Mouse (Mus musculus): Measurements from ENCODE around the gene Phactr4.
A peak's percentile ranks its signal among the peaks of the same experiment; 100 is the strongest.
"Not testable (repeated sequence)": the region's sequence is repeated elsewhere in the genome, so short reads cannot be mapped to it uniquely, and the experiment has no call there.

Gene Phactr4

DNA sequence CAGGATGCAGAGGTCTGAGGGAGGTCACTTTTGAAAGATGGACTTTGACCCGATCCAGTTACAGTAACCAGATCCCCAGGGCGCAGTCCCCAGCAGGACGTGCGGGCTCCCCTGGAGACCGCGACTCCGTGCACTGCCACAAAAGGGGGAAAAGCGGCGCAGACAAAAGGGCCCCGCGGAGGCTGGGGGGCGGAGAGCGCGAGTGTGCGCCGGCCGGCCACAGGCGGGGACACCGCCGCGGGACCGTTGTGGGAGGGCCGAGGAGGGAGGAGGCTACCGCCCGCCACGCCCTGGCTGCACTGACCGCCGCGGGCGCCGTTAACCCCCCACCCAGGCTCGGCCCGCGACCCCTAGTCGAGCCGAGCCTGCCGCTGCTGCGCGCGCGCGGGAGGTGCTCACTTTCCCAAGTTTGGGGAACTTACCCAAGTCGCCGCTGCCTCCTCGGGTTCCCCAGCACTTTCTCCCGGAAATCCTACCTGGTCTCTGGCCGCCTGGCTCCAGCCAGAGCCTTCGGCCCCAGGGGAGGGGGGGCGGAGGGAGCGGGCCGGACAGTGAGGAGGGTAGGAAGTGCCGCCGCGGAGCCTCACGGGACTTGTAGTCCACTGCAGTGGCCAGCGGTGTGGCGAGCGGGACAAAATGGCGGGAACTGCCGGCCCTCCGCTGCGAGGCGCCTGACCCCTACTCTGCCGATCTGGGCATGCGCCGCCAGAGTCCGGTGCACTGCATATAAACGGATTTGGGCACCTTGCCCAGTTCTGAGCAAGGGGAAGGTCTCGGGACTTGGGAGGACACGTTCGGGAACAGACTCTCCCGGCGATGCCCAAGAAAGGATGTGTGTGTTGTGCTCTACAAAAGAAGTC lies at the start of gene Phactr4:
TSS of gene Phactr4 (minus strand) at position 567 of the 860 bp plus-strand sequence.
- DNase-seq (ENCODE audit: low spot score): peak; percentile 96

DNA sequence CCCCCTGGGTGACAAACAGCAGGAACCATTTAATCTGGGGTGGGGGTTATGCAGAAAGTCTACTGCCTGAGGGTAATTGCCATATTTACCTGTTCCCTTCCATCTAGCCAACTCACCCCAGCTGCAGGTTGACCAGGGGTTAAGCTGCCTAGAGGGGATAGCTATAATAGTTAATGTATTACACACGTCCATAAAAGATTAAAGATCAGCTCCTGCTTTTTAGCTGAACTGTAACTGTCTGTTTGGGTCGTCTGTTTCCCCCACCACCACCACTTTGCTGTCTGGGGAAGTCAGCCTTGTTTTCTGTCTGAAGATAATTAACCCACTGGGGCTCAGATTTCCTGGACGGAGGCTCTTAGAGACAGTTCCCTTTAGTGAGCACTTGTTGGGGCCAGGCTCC lies 47.6 kb upstream of the Phactr4 start:
- no peak for DNase-seq (ENCODE audit: low spot score)

DNA sequence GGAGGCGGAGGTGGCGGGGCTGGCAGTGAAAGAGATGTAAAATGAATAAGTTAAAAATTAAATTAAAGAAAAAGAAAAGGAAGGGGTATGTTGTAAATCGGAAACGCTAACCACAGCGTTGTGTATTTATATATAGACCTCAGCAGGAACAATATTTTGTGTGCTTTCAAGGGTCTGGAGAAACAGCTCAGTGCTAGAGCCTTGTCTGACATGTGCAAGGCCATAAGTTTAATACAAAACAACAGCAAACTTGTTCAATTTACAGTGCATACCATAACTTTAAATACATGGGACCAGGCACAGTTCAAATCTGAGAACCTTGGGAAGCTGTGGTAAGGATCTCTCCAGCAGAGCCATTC lies 41.9 kb upstream of the Phactr4 start:
- DNase-seq (ENCODE audit: low spot score): no peak

DNA sequence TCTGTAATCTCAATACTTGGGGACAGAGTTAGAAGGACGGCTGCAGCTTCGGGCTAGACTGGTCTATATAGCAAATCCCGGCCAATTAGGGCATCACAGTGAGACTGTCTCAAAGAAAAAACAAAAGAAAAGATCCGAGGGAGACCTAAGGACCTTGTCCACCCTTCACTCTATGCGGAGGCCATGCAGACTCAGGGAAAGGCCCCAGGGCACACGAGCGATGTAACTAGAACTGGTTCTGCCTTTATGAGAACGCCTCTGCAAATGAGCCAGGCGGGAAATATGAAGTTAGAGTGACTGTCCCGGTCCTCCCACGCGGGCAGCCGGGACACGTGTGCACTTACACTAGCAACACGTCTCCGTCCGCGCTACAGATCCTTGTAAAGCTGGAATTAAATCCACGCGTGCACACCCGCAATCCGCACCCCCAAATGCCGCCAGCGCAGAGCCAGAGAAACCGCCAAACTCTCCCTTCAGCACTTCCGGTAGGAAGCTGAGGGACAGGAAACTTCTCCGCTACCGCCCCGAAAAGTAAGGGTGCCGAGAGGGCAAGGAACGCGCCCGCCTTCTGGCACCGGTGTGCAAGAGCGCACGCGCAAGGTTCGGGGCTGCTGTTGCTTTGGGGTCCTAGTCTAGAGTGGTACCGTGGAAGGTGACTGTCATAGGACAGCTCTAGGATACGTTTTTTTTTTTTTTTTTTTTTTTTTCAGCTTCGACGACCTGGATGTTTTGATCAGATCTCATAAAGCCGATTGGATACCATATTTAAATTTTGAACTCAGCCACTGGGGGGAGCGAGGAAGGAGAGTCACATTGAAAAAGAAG lies 41.4 kb upstream of the Phactr4 start, which contains the start of gene Med18:
TSS of gene Med18 (minus strand) at position 492 of the 825 bp plus-strand sequence.
- DNase-seq (ENCODE audit: low spot score): peak; percentile 79

GRCm38 (mm10) chr4:132462836-132463235 lies 40.5 kb upstream of the Phactr4 start:
- DNase-seq (ENCODE audit: low spot score): no peak

DNA sequence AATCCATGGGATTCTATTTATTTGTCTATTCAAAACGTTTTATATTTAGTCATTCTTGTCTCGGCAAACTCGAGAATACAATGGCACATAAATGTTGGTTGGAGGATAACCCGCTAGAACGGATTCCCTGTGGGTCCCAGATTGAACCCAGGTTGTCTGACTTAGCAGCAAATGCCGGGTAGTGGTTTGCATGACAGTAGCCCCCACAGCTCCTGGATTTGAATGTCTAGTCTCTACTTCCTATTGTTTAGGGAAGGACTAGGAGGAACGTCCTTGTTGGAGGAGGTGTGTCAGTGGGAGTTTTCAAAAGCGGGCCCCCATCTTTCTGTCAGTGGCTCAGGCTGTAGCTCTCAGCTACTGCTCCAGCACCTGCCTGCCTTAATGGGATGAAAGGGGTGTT lies 37.9 kb upstream of the Phactr4 start:
- DNase-seq (ENCODE audit: low spot score): no peak

DNA sequence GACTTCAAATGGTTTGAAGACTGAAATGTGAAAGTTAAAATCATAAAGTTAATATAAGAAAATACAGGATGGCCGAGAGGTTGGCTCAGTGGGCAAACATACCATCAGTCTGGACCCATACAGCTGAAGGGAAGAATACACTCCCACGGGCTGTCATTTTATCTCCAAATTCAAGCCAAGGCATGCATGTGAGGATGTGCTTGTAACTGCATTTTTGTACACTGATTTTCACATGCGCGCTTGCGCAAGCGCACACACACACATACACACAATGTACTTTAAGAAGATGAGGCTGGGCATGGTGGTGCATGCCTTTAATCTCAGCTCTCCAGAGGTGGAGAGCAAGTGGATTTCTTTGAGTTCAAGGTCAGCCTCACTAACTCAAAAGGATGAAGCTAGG lies 33.3 kb upstream of the Phactr4 start:
- no peak for DNase-seq (ENCODE audit: low spot score)

DNA sequence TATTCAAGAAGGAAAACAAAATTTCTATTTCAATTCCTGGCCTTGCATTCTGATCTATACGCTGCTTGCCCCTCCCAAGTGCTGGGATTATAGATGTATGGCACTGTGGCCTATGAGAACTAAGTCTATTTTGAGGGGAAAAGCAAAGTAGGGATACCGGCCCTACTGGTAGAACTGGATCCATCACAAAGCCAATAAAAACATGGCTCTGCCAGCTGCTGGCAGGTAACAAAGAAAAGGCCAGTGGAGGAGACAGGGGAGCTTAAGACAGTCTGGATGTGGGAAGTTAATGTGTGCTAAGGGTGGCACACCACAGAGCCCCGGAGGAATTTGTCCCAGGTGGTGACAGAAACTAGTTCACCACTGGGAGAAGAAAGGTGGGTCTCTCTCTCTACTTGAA lies 32.9 kb upstream of the Phactr4 start:
- no peak for DNase-seq (ENCODE audit: low spot score)

DNA sequence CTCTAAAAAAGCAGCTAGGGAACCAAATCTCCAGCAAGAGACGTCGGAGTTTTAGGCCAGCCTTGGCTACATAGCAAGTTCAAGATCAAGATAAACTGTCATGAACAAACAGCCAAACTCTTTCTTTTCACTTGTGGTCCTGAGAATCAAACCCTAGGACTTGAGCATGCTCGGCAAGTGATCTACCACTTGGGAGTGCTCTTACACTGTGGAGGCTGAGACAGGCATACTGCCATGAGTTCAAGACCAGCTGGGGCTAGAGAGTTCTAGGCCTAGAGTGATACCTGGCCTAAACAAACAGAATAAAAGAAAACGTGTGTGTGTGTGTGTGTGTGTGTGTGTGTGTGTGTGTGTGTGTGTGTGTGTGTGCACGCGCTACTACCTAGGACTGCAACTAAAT lies 31.9 kb upstream of the Phactr4 start:
- DNase-seq (ENCODE audit: low spot score): no peak

- no peak for DNase-seq (ENCODE audit: low spot score)
Observed at GRCm38 (mm10) chr4:132449778-132450177, 27.5 kb upstream of the Phactr4 start.

DNA sequence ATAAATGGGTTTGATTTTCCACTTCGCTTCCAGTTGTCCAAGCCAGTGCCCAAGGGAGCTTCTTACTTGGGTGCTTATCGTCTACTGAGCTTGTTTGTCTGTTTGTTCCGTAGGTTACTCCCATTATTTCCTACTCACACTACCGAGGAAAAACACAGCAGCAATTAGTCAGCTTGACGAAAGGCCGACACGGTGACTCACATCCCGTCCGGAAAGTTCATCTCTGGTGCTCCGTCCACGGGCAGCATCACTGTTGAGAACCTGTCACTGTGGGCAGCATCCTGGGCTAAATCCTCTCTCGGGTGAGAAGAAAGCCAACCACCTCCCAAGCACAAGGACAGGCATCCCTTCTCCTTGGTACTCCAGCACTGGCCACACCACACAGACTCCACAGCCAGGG lies 23.8 kb upstream of the Phactr4 start:
- no peak for DNase-seq (ENCODE audit: low spot score)

GRCm38 (mm10) chr4:132444516-132444915 lies 22.2 kb upstream of the Phactr4 start:
- no peak for DNase-seq (ENCODE audit: low spot score)

GRCm38 (mm10) chr4:132437857-132438256 lies 15.6 kb upstream of the Phactr4 start:
- DNase-seq (ENCODE audit: low spot score): no peak

GRCm38 (mm10) chr4:132432717-132433372 lies 10.6 kb upstream of the Phactr4 start:
- DNase-seq (ENCODE audit: low spot score): no peak

GRCm38 (mm10) chr4:132428022-132428542 lies 5.8 kb upstream of the Phactr4 start:
- DNase-seq (ENCODE audit: low spot score): no peak

- DNase-seq (ENCODE audit: low spot score): no peak
Observed at GRCm38 (mm10) chr4:132427493-132427892, 5.2 kb upstream of the Phactr4 start.

DNA sequence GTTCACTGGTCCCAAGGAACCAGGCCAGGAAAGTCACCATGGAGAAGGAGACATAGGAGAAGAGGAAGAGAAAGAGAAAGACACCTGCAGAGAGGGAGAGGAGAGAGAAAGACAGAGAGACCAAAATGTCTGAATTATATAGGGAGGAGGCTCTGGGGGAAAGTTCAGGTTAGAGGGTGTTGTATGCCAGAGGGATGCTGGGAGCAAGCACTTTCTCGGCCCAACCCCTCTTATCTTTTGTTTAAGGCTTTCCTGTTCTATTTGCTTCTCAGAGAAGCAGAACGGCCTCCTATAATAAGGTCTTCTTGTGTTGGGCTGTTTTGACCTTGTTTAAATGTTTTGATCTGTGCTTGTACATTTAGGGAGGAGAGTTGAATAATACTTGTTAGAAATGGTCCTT lies 3.7 kb upstream of the Phactr4 start:
- DNase-seq (ENCODE audit: low spot score): no peak

- no peak for DNase-seq (ENCODE audit: low spot score)
Observed at GRCm38 (mm10) chr4:132424765-132425164, 2.5 kb upstream of the Phactr4 start.

DNA sequence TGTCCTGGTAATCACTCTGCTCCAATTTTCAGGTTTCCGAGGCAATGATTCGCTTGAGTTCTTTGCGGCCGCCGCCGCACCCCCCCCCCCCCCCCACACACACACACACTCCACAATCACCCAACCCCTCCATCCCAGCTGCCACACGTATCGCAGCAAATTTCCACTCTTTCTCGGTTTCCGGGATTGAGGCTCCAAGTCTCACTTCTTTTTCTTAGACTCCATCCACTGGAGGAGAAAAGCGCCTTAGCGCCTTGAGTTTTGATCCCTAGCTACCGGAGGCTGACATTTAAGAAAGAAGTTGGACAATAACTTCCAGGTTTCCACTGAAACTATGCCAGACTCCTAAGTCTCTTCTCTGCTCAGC lies 750 bp downstream of the Phactr4 start:
- no peak for DNase-seq (ENCODE audit: low spot score)

DNA sequence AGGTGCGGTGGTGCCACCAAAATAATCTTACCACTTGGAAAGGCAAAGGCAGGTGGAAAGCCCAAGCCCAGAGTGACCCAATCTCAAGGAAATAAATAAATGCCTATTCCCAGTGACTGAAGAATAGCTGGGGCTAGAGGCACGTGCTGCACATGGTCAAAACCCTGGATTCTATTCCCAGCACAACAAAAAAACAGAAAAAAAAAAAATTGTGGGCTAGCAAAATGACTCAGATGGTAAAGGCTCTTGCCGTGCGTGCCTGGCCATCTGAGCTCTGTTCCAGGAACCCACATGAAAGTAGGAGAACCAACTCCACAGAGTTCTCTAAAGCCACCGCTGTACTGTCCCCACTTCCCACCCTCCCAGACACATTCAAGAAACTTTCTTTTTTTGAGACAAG lies 1.8 kb downstream of the Phactr4 start:
- DNase-seq (ENCODE audit: low spot score): no peak

- no peak for DNase-seq (ENCODE audit: low spot score)
Observed at GRCm38 (mm10) chr4:132415966-132416365, 6.3 kb downstream of the Phactr4 start.

DNA sequence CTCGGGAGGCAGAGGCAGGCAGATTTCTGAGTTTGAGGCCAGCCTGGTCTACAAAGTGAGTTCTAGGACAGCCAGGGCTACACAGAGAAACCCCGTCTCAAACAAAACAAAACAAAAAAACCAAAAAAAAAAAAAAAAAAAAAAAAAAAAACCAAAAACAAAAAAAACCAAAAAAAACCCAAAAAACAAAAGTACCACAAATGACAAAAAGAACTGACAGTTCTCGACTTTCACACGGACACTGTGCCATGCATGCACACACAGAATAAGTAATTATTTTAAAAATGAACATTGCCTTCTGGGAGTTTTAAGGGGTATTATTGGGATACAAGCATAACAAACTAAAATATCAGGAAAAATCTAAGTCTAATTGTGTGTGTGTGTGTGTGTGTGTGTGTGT lies 9.0 kb downstream of the Phactr4 start:
- DNase-seq (ENCODE audit: low spot score): not testable (repeated sequence)
